Mouse (Mus musculus) spleen, adult 2 months (tissue): ENCODE results near the gene Mrgprg.

Experiments used
- CTCF ChIP-seq: fragments of 200-500 bp; IDR thresholded peaks from 2 replicates; pipeline ENCODE4 v1.5.1; 2011; ENCODE audit warnings: mild to moderate bottlenecking, inconsistent platforms; ENCODE audit not compliant: insufficient read depth, insufficient read length, insufficient replicate concordance; ENCODE audit errors: extremely low read depth
- POLR2A ChIP-seq: fragments of 200-500 bp; IDR thresholded peaks from 2 replicates; pipeline ENCODE4 v1.6.1; 2011; ENCODE audit warnings: low read depth, low read length, inconsistent platforms

DNA sequence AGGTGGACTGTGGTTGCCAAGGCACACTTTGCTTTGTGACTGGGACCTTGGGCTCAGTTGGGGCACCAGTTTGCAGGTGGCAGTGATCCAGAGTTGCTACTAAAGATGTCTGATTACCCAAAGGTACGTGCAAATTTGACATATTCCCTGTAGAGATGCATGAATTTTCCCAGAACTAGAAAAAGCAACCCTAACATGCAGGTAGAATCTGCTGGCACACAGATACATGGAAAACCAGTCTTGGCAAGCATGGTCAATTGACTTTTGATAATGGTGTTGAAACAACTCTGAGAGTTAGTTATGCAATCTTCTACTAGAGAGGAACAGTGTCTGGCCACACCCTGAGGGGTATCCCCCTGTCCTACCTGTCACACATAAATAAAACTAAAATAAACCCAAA lies 15.4 kb downstream of the Mrgprg start:
- TF ChIP-seq POLR2A (no peak), CTCF (no peak)
